Comparison of ENCODE assay signal across 8 mouse cellular contexts in the genomic region with DNA sequence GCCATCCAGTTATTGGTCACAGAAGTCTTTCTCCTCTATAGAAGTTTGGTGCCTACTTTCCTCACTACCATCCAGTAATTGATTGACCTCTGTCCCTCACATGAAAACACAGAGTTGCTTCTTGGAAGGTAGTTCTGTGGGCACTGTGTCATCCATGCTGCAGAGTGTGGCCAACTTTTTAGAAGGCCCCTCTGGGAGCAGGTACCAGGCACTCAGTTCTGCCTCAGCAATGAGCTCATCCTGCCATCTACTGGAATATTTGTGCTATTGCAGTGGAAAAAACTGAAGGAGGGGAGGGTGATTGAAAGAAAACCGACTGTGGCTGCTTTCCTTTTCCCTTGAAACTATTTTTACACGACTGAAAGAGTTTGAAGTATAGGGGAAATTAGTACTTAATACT.
DNase-seq lines count a peak whose midpoint lies in the region; ATAC-seq and TF ChIP-seq lines count a peak whose summit lies in the region.

No protein-coding gene starts in this region.

- H3K27ac ChIP-seq in bone marrow, adult 2 months (ENCODE audit: control insufficient read depth, insufficient read depth, low read depth, low read length, poor library complexity): no peak overlapping the region
- H3K27ac ChIP-seq in embryonic facial prominence, embryonic 14.5 days (replicated peaks; ENCODE audit: low read depth, low read length): no peak overlapping the region
- H3K27ac ChIP-seq in kidney, adult 2 months (ENCODE audit: insufficient read depth, low read depth, low read length): no peak overlapping the region

- no peaks in the 10 kb centered on the region for H3K9me3 ChIP-seq in embryonic facial prominence, embryonic 14.5 days (ENCODE audit: control insufficient read depth, low read length)

- peak; percentile 43 for TF ChIP-seq CTCF in bone marrow, adult 2 months (IDR thresholded peaks at IDR 0.05; ENCODE audit: control insufficient read depth, insufficient read depth, low read length)
- TF ChIP-seq CTCF in kidney, adult 2 months (conservative IDR thresholded peaks at IDR 0.05; ENCODE audit: insufficient read depth, insufficient read length, low read depth, low read length): peak; percentile 70

- no peaks in the 10 kb centered on the region for H3K36me3 ChIP-seq in embryonic facial prominence, embryonic 14.5 days (ENCODE audit: control insufficient read depth, insufficient read depth, low read length)
- H3K36me3 ChIP-seq in kidney, adult 2 months (ENCODE audit: control insufficient read depth, insufficient read depth, low read length): peaks cover 1% of the 10 kb centered on the region; the same call in 1 of the 2 replicates

- DNase-seq in frontal cortex, postnatal 10 days (ENCODE audit: low spot score in 2 of 2): no peak
- DNase-seq in 3134 (ENCODE audit: extremely low read depth, insufficient read length, low spot score): peak; percentile 12
- DNase-seq in embryonic facial prominence, embryonic 14.5 days (ENCODE audit: low spot score): peak; percentile 72
- peak; percentile 38 for DNase-seq in kidney, adult 2 months

- no peak overlapping the region for H3K4me2 ChIP-seq in embryonic facial prominence, embryonic 14.5 days (ENCODE audit: low read depth, low read length)

- no peaks in the 10 kb centered on the region for H3K4me1 ChIP-seq in bone marrow, adult 2 months (ENCODE audit: control insufficient read depth, insufficient read depth, low read length)
- 0 out of 2 replicates have a peak, but pooled peaks cover 3% of the 10 kb centered on the region for H3K4me1 ChIP-seq in embryonic facial prominence, embryonic 14.5 days (ENCODE audit: control insufficient read depth, insufficient read depth, low read length)
- peaks cover 4% of the 10 kb centered on the region; the same call in 1 of the 2 replicates for H3K4me1 ChIP-seq in kidney, adult 2 months (ENCODE audit: control insufficient read depth, insufficient read depth, low read length)

- H3K4me3 ChIP-seq in bone marrow, adult 2 months (replicated peaks; ENCODE audit: control insufficient read depth, low read depth, low read length): no peak overlapping the region
- no peak overlapping the region for H3K4me3 ChIP-seq in embryonic facial prominence, embryonic 14.5 days (ENCODE audit: low read depth, low read length)
- H3K4me3 ChIP-seq in kidney, adult 2 months (ENCODE audit: insufficient read depth, low read depth, low read length): no peak overlapping the region

- no peak overlapping the region for H3K9ac ChIP-seq in embryonic facial prominence, embryonic 14.5 days (ENCODE audit: low read depth, low read length)

- WGBS in bone marrow, adult 2 months: 0% methylated on average over 2 of the region's 2 CpGs
- WGBS in embryonic facial prominence, embryonic 14.5 days: 6% methylated on average over 2 of the region's 2 CpGs
- WGBS in kidney, adult 2 months: 0% methylated on average over 2 of the region's 2 CpGs

- TF ChIP-seq POLR2A in bone marrow, adult 2 months (IDR thresholded peaks at IDR 0.05; ENCODE audit: borderline replicate concordance, control insufficient read depth, low read depth, low read length): no peak
- TF ChIP-seq POLR2A in kidney, adult 2 months (IDR thresholded peaks at IDR 0.05; ENCODE audit: low read depth, low read length): no peak

- peak; percentile 55 for ATAC-seq in frontal cortex, adult (ENCODE audit: low TSS enrichment)
- peak; percentile 35; the same call in 1 of the 2 replicates for ATAC-seq in embryonic facial prominence, embryonic 14.5 days (ENCODE audit: low read depth)
- ATAC-seq in megakaryocyte-erythroid progenitor cell, adult 5-6 weeks (replicated peaks; ENCODE audit: low FRiP score, low TSS enrichment, poor library complexity, severe bottlenecking): peak; percentile 85
- ATAC-seq in erythroblast, adult 5-6 weeks (replicated peaks; ENCODE audit: low FRiP score, poor library complexity, severe bottlenecking): no peak

- no peaks in the 10 kb centered on the region for H3K27me3 ChIP-seq in embryonic facial prominence, embryonic 14.5 days (replicated peaks; ENCODE audit: control insufficient read depth, insufficient read depth, low read length)
- no peaks in the 10 kb centered on the region for H3K27me3 ChIP-seq in kidney, adult 2 months (replicated peaks; ENCODE audit: control insufficient read depth, insufficient read depth, low read length)

Comparison
In these comparisons a context has a peak if more than half of its experiments do, and no peak if none do; other contexts are left out.
1. DNase-seq: peak in 3134 (single experiment), embryonic facial prominence, embryonic 14.5 days (single experiment) and kidney, adult 2 months (single experiment); none in frontal cortex, postnatal 10 days (0 of 2).